Mouse (Mus musculus) embryo, embryonic 10 days (tissue): ENCODE measurements at regions not wholly inside any gene's neighbourhood (a gene's known extent, or its start where the extent isn't known, plus 50 kb on each side); places are given as distances from the start of the nearest gene placed in this dataset.

Experiments
- DNase-seq: peaks from one replicate; pipeline ENCODE4 v3.0.0-alpha.2; 2015; ENCODE audit warnings: low spot score

DNA sequence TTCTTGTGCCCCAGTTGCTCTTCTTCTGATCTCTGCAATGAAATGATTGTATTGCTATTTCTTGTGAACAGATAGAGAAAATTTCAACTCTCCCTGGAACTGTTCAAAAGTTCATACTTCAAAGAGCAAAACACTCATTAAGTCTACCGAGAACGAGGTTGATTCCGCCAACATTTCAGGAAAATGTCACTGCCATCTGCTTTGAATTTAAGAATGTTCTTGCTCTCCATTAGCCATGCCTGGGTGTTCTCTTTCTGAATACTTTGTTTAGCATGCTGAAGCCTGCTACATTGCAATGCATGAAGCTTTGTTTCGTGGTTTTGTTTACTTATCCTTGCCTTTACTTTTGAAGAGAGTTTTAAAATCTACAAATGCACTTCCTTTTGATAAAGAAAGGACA, 363.4 kb downstream of the Kctd12 start:
- peak; percentile 46 for DNase-seq

DNA sequence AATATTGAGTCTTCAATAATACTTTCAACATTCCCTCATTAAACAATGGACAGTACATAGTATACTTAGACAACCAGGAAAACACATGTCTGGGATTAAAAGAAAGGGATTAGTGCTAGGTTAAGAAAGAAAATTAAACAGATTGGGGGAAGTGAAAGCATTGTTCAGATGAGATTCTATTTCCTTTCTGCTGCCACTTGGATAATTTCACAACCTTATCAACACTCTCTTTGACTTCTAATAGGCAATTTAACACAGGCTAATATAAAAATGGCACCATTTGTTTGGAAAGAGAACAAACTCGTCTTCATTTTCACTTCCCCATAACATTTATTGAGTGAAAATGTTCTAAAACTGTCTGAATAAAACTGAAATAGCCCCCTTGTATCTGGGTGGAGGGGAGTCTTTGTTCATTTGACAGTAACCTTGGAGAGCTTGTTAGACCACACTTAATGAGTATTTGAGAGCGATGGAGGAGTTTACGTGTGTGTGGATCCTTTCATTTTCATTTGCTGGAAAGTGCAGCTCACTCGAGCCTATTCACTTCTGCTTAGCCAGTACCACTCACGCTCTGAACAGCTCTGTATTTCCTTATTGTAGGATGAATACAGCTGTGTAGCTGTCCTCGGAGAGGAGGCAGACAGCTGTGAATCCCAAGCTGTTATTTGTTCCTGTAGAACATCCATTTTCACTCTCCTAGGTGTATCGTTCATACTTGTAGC, 366.7 kb downstream of the Kctd12 start:
- no peak for DNase-seq

DNA sequence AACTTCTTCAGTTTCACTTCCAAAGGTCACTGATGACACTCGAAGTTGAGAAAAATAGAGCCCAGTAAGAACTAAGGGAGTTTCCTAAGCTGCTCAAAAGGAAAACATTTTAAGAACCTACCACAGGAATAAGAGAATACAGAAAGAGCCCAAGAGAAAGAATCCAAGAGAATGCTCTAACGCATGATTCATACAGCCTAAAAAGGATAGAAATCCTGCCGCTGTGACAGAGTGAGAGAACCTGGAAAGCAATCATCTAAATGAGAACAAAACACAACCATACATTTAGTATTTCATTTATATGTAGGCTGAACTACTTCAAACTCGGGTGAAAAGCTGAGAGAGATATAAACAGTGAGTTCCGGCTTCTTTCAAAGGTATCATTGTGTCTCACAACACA, 376.4 kb downstream of the Kctd12 start:
- DNase-seq = no peak

DNA sequence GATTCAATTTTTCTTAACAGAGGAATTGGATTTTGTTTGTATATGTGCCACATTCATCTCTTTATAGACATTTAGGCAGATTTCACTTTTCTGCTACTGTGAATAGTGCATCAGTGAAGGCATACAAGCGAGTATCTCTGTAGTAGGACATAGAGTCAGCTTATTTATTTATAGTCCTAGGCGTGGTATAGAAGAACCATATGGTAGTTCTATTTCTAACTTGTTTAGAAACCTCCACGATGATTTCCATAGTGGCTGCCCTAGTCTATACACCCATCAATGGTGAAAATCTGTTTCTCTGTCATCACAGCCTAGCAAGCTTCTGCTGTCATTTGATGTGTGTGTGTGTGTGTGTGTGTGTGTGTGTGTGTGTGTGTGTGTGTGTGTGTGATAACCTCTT, 387.6 kb downstream of the Kctd12 start:
- DNase-seq = no peak

- DNase-seq = no peak
These were observed 428.7 kb downstream of the Kctd12 start for GRCm38 (mm10) chr14:102553781-102554180.

DNA sequence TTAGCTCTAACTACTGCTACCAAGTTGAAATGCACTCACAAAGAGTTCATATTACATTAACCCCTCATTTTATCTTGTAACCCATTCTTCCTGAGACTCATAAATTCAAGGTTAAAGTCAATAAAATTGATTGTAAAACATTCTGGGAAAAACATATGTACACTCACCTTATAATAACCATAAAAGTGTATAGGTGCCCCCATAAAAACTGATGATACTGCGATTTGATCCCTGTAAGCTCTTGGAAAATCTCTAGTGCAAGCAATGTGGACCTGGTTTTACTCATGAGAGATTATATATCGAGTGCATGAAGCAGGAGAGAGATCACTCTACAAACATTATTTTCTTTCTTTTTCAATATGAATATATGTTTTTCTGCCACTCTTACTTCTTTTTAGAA, 429.8 kb downstream of the Kctd12 start:
- DNase-seq = no peak

- no peak for DNase-seq
These were observed 457.4 kb downstream of the Kctd12 start for GRCm38 (mm10) chr14:102524894-102525577.

DNA sequence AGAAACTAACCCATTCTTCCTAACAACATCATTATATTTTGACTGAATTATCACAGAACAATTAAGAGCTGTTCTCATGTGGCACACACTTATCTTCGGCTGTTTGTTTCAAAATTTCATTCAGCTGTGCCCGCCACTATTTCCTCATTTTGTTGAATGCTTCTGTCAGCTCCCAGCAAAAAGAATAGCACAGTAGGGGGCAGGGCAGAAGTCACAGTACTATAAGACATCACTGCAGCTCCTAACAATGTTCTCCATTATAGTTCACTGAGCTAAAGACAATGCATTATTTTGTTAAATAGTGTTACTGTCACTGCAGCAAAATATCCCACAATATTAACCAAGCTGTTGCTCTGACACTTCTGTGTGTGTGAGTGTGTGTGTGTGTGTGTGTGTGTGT, 465.7 kb downstream of the Kctd12 start:
- DNase-seq = peak; percentile 39

DNA sequence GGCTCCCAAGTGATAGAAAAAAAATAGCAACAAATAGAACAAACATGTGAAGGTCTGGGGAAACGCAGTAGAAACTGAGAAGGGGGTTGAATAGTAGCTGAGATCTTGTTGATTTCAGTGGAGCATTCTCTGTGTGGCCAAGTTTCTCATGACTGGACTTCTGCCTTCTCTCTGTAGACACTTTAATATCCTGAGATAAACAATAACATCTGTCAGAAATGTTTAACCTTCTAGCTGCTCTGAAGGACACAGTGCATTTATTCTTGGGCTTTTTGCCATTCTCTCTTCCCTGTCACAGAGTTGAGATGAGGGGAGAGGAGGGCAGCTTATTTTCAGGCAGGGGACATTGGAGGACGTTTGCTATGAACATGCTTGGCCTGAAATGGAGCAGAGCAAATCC, 467.9 kb downstream of the Kctd12 start:
- DNase-seq = no peak

DNA sequence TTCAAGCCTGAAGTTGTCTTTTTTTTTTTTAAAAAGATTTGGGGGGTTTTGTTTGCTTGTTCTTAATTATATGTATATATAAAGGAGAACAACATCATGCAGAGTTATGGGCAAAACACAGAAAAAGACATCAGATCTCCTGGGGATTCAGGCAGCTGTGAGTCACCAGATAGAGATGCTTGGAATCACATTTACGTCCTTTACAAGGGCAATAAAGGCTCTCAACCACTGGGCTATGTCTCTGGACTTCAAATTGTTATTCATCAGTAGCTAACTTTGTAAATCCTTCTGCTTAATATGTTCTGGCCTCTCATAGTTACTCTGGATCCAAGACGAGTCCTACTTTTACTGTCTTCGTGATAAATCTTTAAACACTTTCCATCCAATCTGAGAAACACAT, 469.8 kb downstream of the Kctd12 start:
- no peak for DNase-seq

- peak; percentile 61 for DNase-seq
These were observed 470.6 kb downstream of the Kctd12 start for GRCm38 (mm10) chr14:102511691-102512383.

DNA sequence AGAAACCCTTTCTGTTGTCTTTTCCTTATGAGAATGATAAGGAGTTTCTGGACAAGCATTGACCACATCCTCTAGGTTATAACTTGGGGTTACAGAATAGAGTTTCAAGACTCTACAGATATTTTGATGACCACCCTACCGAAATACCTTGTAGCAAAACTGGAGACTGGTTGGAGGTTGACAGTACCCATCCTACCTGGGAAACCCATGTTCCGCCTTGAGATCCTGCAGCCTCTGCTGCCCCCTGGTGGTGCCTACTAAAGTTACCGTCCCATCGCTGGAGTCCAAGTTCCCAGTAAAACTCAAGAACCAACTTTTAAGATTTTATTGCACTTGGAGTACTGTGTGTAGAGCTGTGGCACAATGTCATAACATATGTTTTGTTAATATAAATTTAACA, 472.1 kb downstream of the Kctd12 start:
- peak; percentile 80 for DNase-seq

GRCm38 (mm10) chr14:102505696-102506321, 476.6 kb downstream of the Kctd12 start:
- no peak for DNase-seq

GRCm38 (mm10) chr14:102497179-102497578, 485.3 kb downstream of the Kctd12 start:
- DNase-seq = no peak

DNA sequence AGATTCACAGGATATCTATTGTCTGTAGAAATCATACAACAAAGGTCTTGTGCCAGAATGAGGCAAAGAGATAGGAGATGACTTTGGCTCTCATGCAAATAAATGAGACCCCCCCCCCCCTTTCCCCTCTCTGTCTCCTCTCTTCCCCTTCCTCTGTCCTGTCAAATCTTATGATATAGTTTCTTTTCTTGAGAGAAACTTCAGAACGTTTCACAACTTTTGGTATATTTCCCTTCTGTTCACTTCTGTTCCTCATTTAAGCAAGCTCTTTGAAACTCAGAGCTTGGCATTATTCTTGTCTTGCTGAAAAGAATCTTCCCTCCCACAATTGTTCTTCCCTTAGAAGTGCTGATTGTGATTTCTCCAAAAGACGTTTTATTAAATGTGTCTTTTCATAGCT, 490.1 kb downstream of the Kctd12 start:
- no peak for DNase-seq

- DNase-seq = no peak
These were observed 491.2 kb downstream of the Kctd12 start for GRCm38 (mm10) chr14:102491205-102491604.

DNA sequence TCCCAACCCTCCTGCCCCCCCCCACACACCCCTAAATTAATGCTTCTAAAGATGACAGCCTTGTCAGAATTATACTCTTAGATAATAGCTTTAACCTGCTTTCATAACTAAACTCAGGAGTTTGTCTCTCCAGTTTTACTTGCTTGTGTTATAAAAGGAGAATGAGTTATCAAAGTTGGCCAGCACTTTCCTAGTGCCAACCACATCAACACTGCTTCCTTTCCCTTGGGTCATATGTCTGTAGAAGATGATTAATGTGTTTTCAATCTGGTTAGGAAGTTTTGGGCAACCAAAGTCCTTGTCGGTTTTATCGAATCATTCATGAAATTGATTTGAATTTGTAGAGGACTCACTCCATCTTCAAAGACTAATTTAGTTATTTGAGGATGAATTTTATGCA, 505.3 kb downstream of the Kctd12 start:
- DNase-seq = no peak

DNA sequence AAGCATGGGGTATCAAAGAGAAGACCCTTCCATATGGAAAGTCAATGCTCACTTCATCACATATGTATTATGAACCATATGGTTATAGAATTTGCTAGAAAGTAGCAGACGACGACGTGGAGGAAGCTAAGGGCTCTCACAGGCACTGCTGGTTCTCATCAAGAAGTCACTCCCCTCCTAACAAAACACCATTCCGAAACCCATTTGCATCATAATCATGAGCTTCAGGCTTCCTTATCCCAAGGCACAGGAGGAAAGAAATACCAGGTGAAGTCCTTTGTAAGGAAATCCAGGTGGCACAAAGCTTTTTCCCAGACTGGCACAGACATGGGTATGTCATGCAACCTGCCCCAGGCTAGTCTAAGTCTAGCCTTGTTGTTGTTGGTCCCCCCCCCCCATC, 513.1 kb downstream of the Kctd12 start:
- no peak for DNase-seq

DNA sequence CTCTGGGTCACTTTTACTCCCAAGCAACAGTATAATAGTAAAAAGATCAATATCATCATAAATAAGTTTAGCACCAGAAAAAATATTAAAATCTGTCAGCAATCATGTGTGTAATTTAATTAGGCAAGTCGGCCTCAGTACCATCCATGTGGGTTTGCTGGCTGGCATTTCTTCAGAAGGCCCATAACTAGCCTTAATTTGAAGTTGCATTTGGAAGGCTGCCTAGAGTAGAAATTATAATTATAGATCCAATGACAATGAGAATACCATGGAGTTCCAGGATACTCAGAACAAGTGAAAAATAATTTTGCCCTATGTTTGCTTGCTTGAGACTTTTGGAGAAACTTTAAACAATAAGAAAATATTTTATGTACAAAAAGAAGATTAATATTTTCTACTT, 521.4 kb downstream of the Kctd12 start:
- no peak for DNase-seq

DNA sequence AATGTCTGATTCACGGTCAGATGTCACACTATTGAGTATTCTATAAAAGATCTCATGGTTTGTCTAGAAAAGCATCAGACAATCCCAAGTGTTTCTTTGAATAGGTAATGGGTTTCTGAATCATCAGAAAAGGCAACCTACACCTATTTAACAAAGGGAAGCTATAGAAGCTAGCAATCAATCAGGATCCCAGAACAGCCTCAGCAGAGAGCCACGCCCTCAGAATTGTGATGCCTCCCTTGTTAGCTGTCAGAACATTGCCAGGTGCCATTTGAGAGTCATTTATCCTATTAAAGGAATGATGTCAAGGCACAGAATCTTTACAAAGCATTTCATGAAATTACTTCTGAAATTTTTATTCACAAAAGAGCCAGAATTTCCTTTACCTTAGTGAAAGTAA, 542.7 kb downstream of the Kctd12 start:
- DNase-seq = no peak

GRCm38 (mm10) chr14:102403397-102404115, 578.9 kb downstream of the Kctd12 start:
- peak; percentile 64 for DNase-seq

GRCm38 (mm10) chr14:102402061-102402689, 580.3 kb downstream of the Kctd12 start:
- DNase-seq = peak; percentile 74
